Comparison of ENCODE assay signal across 33 mouse cellular contexts in genomic region chr2:122759791-122760190, GRCm38 (mm10). TPM values are rescaled to one million over a fixed set of nuclear protein-coding genes. Genes with fewer than 3 reads are reported as not detected.
DNase-seq lines count a peak whose midpoint lies in the region; ATAC-seq and TF ChIP-seq lines count a peak whose summit lies in the region.
"Had no signal": no experiment of that assay in that cellular context is flagged by ENCODE, and none has a peak within 500 bp of the region (broad histone marks: within the 10 kb centered on the region; RNA-seq: fewer than 3 reads in every experiment).

No protein-coding gene starts in this region.

- no peaks in the 10 kb centered on the region for H3K4me1 ChIP-seq in lung, postnatal 0 days (ENCODE audit: insufficient read depth, low read depth, low read length)
- H3K4me1 ChIP-seq in kidney, adult 2 months (ENCODE audit: control insufficient read depth, insufficient read depth, low read length): peaks cover 4% of the 10 kb centered on the region; the same call in 1 of the 2 replicates
- H3K4me1 ChIP-seq: heart, embryonic 13.5 days; hindbrain, embryonic 10.5 days; limb, embryonic 12.5 days; midbrain, embryonic 12.5 days; neural tube, embryonic 12.5 days had no signal

- H3K36me3 ChIP-seq in lung, postnatal 0 days (ENCODE audit: insufficient read depth, low read length): no peaks in the 10 kb centered on the region
- H3K36me3 ChIP-seq in kidney, adult 2 months (ENCODE audit: control insufficient read depth, insufficient read depth, low read length): no peaks in the 10 kb centered on the region
- H3K36me3 ChIP-seq: G1E; heart, embryonic 13.5 days; hindbrain, embryonic 10.5 days; hindbrain, embryonic 15.5 days; limb, embryonic 12.5 days; liver, embryonic 15.5 days; midbrain, embryonic 12.5 days; neural tube, embryonic 12.5 days had no signal

- no peaks in the 10 kb centered on the region for H3K27me3 ChIP-seq in lung, postnatal 0 days (replicated peaks; ENCODE audit: insufficient read depth, low read length)
- no peaks in the 10 kb centered on the region for H3K27me3 ChIP-seq in kidney, adult 2 months (replicated peaks; ENCODE audit: control insufficient read depth, insufficient read depth, low read length)

- 94% methylated on average over 1 of the region's 1 CpGs for WGBS in lung, postnatal 0 days
- 92% methylated on average over 1 of the region's 1 CpGs for WGBS in kidney, adult 2 months

- no peak for DNase-seq in lung, postnatal 0 days (ENCODE audit: low spot score)
- DNase-seq in lung, postnatal 25 days (ENCODE audit: low spot score): no peak
- peak; percentile 67 to 82 for DNase-seq in cerebellum, adult 18-20 months
- peak; percentile 68 to 72 for DNase-seq in cerebellum, postnatal 10 days
- no peak for DNase-seq in kidney, adult 2 months
- DNase-seq in layer of hippocampus, adult 2 months (ENCODE audit: low spot score in 2 of 2): no peak
- DNase-seq in B cell, adult 2 months: no peak
- DNase-seq: adrenal gland, adult 8-10 months; gastrocnemius, postnatal 36 days; heart, adult 2 months; heart, postnatal 10 days; kidney, adult 8-10 months; kidney, postnatal 4 days; lung, embryonic 14.5 days; lung, postnatal 36 days; right cerebral cortex, adult 18-20 months; right cerebral cortex, postnatal 4 days; thymus, adult 18-20 months; thymus, postnatal 25 days had no signal

- TF ChIP-seq EP300 in lung, postnatal 0 days (IDR thresholded peaks at IDR 0.05): no peak

- H3K27ac ChIP-seq in lung, postnatal 0 days (ENCODE audit: low read length): no peak overlapping the region
- H3K27ac ChIP-seq in kidney, adult 2 months (ENCODE audit: insufficient read depth, low read depth, low read length): no peak overlapping the region
- H3K27ac ChIP-seq in layer of hippocampus, adult 2 months: no peak overlapping the region
- H3K27ac ChIP-seq: forebrain, embryonic 13.5 days; heart, adult 2 months; heart, embryonic 13.5 days; hindbrain, embryonic 10.5 days; hindbrain, embryonic 15.5 days; kidney, postnatal 0 days; limb, embryonic 12.5 days; liver, embryonic 15.5 days; midbrain, embryonic 12.5 days; neural tube, embryonic 12.5 days; stomach, postnatal 0 days had no signal

- H3K4me2 ChIP-seq in lung, postnatal 0 days (replicated peaks; ENCODE audit: low read depth, low read length): no peak overlapping the region
- H3K4me2 ChIP-seq: forebrain, embryonic 13.5 days; heart, embryonic 13.5 days; hindbrain, embryonic 15.5 days; limb, embryonic 12.5 days; liver, embryonic 15.5 days; lung, embryonic 14.5 days; midbrain, embryonic 12.5 days; neural tube, embryonic 12.5 days had no signal

- H3K4me3 ChIP-seq in lung, postnatal 0 days (ENCODE audit: low read depth, low read length): no peak overlapping the region
- H3K4me3 ChIP-seq in kidney, adult 2 months (ENCODE audit: insufficient read depth, low read depth, low read length): no peak overlapping the region
- no peak overlapping the region for H3K4me3 ChIP-seq in layer of hippocampus, adult 2 months
- H3K4me3 ChIP-seq: erythroblast, embryonic 14.5 days; forebrain, embryonic 13.5 days; heart, adult 2 months; heart, embryonic 13.5 days; hindbrain, embryonic 10.5 days; hindbrain, embryonic 15.5 days; limb, embryonic 12.5 days; liver, embryonic 15.5 days; midbrain, embryonic 12.5 days; myocyte; neural tube, embryonic 12.5 days had no signal

- H3K9ac ChIP-seq in lung, postnatal 0 days (replicated peaks; ENCODE audit: low read depth): no peak overlapping the region
- H3K9ac ChIP-seq: forebrain, embryonic 13.5 days; heart, embryonic 13.5 days; hindbrain, embryonic 15.5 days; limb, embryonic 12.5 days; liver, embryonic 15.5 days; lung, embryonic 14.5 days; midbrain, embryonic 12.5 days; neural tube, embryonic 12.5 days had no signal

- no peak for TF ChIP-seq POLR2A in kidney, adult 2 months (IDR thresholded peaks at IDR 0.05; ENCODE audit: low read depth, low read length)

- 0 out of 2 replicates have a peak, but pooled peaks have one; percentile 5 for TF ChIP-seq CTCF in lung, postnatal 0 days (IDR thresholded peaks at IDR 0.05)
- TF ChIP-seq CTCF in kidney, adult 2 months (conservative IDR thresholded peaks at IDR 0.05; ENCODE audit: insufficient read depth, insufficient read length, low read depth, low read length): no peak
- TF ChIP-seq CTCF in layer of hippocampus, adult 2 months (conservative IDR thresholded peaks at IDR 0.05): no peak

- ATAC-seq in lung, postnatal 0 days: no peak
- ATAC-seq: forebrain, embryonic 13.5 days; inflammation-experienced regulatory T-cells, adult 6 months had no signal

- H3K9me3 ChIP-seq in lung, postnatal 0 days (ENCODE audit: low read length): no peaks in the 10 kb centered on the region
- H3K9me3 ChIP-seq: forebrain, embryonic 13.5 days; G1E; heart, embryonic 13.5 days; hindbrain, embryonic 10.5 days; hindbrain, embryonic 15.5 days; limb, embryonic 12.5 days; liver, embryonic 15.5 days; midbrain, embryonic 12.5 days; neural tube, embryonic 12.5 days had no signal

RNA-seq across cellular contexts. Expression of gene Sqor, which starts 5.2 kb away (rescaled TPM):
- polyA plus RNA-seq in lung, postnatal 0 days (2015; fragmentation: Nextera tagmentation; extraction: Ambion mirVana): 29.2 and 30.5 TPM in 2 replicates
- 79.1 and 84.5 TPM in 2 replicates for polyA plus RNA-seq in kidney, adult 2 months (2012; rRNA removed)
- 1 to 10 TPM; 4.3 to 5.5 TPM for total RNA-seq in layer of hippocampus, adult 2 months (2021)

RNA-seq across cellular contexts. Expression of gene Bloc1s6, which starts 21.5 kb away (rescaled TPM):
- 29.8 and 30.6 TPM in 2 replicates for polyA plus RNA-seq in lung, postnatal 0 days (2015; fragmentation: Nextera tagmentation; extraction: Ambion mirVana)
- 28.4 and 29.2 TPM in 2 replicates for polyA plus RNA-seq in kidney, adult 2 months (2012; rRNA removed)
- total RNA-seq in layer of hippocampus, adult 2 months (2021): 10 to 100 TPM; 19.5 to 24.8 TPM

RNA-seq across cellular contexts. Expression of gene Slc30a4, which starts 57.3 kb away (rescaled TPM):
- 5.0 and 5.8 TPM in 2 replicates for polyA plus RNA-seq in lung, postnatal 0 days (2015; fragmentation: Nextera tagmentation; extraction: Ambion mirVana)
- 5.7 and 6.2 TPM in 2 replicates for polyA plus RNA-seq in kidney, adult 2 months (2012; rRNA removed)
- 10 to 100 TPM; 27.4 to 29.2 TPM for total RNA-seq in layer of hippocampus, adult 2 months (2021)
- polyA plus RNA-seq: erythroblast, embryonic 14.5 days; G1E had no signal

Comparison
In these comparisons a context has a peak if more than half of its experiments do, and no peak if none do; other contexts are left out.
1. DNase-seq: peak in cerebellum, adult 18-20 months (2 of 2) and cerebellum, postnatal 10 days (2 of 2); none in lung, postnatal 0 days (single experiment), lung, postnatal 25 days (single experiment), kidney, adult 2 months (single experiment), layer of hippocampus, adult 2 months (0 of 2) and B cell, adult 2 months (0 of 2).